Mouse (Mus musculus): Measurements from ENCODE around the gene Olfr73.
"Not testable (repeated sequence)": the region's sequence is repeated elsewhere in the genome, so short reads cannot be mapped to it uniquely, and the experiment has no call there.

The Olfr73 gene

DNA sequence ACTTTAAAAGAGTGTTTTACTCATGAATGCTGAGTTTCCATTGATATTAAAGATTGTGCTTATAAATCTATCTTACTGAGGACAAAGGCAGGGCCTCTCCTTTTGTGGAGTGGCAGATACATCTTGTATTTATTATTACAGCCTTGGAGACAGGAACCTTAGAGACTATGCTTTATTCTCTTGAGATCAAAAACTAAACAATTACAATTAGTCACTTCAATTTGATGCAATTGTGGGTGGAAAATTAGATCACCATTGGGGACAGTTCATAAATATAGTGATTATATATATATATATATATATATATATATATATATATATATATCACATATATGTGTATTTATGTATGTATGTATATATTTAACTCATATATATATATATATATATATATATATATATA is at the start of gene Olfr73:
Gene Olfr73 (minus strand): TSS at position 101 of the 400 bp plus-strand sequence.
- DNase-seq (ENCODE audit: inconsistent age in 2 of 2, low spot score in 1 of 2): no peak

DNA sequence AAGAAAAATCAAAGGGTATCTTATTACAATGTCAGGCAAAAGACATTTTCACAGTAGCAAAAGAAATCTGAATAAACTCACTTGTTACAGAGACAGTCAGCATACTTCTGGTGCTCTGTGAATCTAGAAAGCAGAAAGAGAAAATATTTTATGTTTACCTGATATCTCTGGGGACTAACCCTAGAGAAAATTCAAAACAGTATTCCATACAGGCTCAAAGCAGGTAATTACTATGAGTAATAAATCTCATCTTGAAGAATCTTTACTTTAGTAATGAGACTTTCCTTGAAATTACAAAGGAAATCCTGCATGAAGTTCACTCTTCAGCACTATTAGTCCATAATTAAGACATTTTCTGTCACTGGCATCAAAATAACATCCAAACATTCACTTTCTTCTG is 34.2 kb upstream of the Olfr73 start, which contains the start of gene Olfr1163:
Gene Olfr1163 (minus strand): TSS at position 101 of the 400 bp plus-strand sequence.
- DNase-seq (ENCODE audit: inconsistent age in 2 of 2, low spot score in 1 of 2): no peak

DNA sequence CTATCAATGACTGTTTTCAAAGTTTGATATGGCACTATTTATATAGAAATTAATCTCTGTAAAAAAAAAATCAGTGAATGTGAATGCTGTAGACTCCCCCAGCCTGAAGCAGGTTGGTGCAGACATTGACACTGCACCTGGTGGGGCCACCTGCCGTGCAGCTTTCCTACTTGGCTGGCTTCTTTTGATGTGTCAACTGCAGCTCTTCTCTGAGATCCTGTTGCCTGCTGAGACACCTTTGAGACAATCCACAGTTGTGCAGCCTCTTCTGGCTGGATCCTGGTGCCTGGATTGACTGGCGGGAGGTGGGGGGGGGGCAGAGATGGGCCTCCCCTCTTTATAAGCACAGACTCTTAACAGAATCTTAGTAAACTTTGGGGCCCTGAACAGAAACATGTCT is 26.1 kb upstream of the Olfr73 start:
- DNase-seq (ENCODE audit: inconsistent age in 2 of 2, low spot score in 1 of 2): no peak

DNA sequence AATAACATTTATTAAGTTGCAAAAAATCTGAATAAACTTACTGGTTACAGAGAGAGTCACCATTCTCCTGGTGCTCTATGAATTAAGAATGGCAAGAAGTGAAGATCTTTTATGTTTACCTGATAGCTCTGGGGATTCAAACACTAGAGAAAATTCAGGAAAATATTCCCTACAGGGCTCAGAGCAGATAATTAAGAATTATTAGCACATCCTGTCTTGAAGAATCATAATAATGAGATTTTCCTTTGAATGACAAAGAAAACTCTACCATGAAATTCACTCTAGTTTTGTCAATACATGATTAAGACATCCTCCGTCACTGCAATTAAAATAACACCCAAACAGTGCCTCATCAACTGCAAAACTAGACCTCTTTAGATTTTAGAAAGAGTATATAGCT is 13.5 kb upstream of the Olfr73 start, which contains the start of gene Olfr1162:
Gene Olfr1162 (minus strand): TSS at position 101 of the 400 bp plus-strand sequence.
- DNase-seq (ENCODE audit: inconsistent age in 2 of 2, low spot score in 1 of 2): no peak

DNA sequence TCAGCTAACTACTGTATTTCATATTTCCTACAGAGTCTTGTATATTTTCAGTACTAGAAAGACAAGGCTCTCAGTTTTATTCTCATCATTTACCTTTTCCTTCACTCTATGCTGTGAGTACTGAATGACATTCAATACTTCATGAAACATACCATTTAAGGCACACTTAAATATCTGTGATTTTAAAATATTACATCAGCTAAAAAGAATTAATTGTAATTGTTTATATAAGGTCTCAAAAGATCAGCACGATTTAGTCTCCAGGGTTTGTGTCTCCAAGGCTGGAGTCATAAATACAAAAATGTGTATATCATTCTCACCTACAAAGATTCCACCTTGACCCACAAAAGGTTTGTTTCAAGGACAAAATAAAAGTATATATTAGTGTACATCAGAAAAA is 15.0 kb downstream of the Olfr73 start, which contains the start of gene Olfr1161:
Gene Olfr1161 (plus strand): TSS at position 301 of the 400 bp plus-strand sequence.
- DNase-seq (ENCODE audit: inconsistent age in 2 of 2, low spot score in 1 of 2): not testable (repeated sequence)

DNA sequence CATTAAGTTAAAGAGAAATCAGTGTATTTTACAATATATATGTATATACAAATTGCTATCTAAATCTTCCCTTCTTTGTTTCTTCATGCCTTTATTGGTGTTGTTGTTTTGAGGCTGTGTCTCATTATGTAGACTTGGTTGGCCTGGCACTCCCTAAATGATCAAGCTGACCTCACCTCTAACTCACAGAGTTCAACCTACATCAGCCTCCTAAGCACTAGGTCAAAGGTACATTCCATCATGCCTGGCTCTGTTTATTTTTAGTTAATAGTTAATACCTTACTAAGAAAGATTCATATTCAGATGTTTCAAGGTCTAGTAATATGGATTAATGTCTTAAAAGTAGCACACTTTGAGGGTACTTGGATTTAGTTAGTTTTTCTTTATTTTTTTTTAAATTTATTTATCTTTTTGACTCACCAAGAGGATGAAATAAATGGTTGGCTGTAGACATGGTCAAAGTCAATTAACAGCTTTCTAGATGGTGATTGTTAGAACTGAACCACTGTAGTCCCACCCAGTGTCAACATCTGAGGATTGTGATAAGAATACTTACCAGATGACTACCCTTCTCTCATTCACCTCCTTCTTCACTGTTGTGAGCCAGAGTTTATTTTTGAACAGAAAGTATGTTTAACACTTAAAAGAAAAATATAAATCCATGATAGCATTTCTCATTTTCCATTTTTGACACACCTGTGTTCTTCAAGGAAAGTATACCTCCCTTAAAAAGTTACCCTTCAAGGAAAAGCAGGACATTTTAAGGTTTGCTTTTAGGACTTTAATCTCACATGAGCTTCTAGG is 29.8 kb downstream of the Olfr73 start, which contains the start of gene Olfr1160:
Gene Olfr1160 (minus strand): TSS at position 754 of the 804 bp plus-strand sequence.
- no peak for DNase-seq (ENCODE audit: inconsistent age in 2 of 2, low spot score in 1 of 2)

DNA sequence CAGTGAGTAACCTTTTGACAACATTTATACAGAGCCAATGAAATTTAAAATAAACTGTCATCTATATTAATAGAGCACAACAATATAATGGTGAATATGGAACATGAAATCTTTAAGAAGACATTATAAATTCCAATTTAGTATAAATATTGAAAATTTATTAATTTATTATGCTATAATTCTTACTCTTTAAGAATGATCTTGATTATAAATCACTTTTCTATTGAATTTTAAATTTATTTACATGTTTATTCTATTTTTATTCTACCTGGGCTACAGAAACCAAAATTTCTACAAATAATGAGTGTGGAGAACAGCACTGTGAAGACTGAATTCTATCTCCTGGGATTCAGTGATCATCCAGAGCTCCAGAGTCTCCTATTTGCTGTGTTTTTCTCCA is 47.7 kb downstream of the Olfr73 start, which contains the start of gene Olfr1158:
Gene Olfr1158 (plus strand): TSS at position 301 of the 400 bp plus-strand sequence.
- DNase-seq (ENCODE audit: inconsistent age in 2 of 2, low spot score in 1 of 2): no peak
